Mouse (Mus musculus) lung, postnatal 0 days (tissue): ENCODE measurements around the gene Depdc1b. TPM values are rescaled to one million over a fixed set of nuclear protein-coding genes. Genes with fewer than 3 reads are reported as not detected.

Source experiments
- ATAC-seq: fragments of 200-750 bp; cut with Nextera tagmentation; 2 replicates; pipeline ENCODE4 v1.8.0; 2017; ENCODE audit warnings: moderate library complexity
- DNase-seq: peaks from one replicate; pipeline ENCODE4 v3.0.0-alpha.2; 2016; ENCODE audit warnings: low spot score
- H3K27ac ChIP-seq: fragments of 300-500 bp; sonication (generic); 2 replicates; pipeline ENCODE4 v1.5.1; 2014; ENCODE audit warnings: antibody characterized with exemption, mild to moderate bottlenecking, low read length, mixed read lengths
- H3K27me3 ChIP-seq: fragments of 300-500 bp; sonication (generic); replicated peaks from 2 replicates; pipeline ENCODE4 v1.6.1; 2014; ENCODE audit warnings: low read length, mixed read lengths; ENCODE audit not compliant: insufficient read depth
- H3K36me3 ChIP-seq: fragments of 300-500 bp; sonication (generic); 2 replicates; pipeline ENCODE4 v1.6.1; 2014; ENCODE audit warnings: low read length, mixed read lengths; ENCODE audit not compliant: insufficient read depth
- H3K4me1 ChIP-seq: fragments of 300-500 bp; sonication (generic); 2 replicates; pipeline ENCODE4 v1.6.1; 2014; ENCODE audit warnings: antibody characterized with exemption, low read depth, low read length, mixed read lengths; ENCODE audit not compliant: insufficient read depth
- H3K4me2 ChIP-seq: fragments of 300-500 bp; sonication (generic); replicated peaks from 2 replicates; pipeline ENCODE4 v1.6.1; 2014; ENCODE audit warnings: low read depth, mild to moderate bottlenecking, low read length, moderate library complexity, mixed read lengths
- H3K4me3 ChIP-seq: fragments of 300-500 bp; sonication (generic); 2 replicates; pipeline ENCODE4 v1.5.1; 2014; ENCODE audit warnings: low read depth, low read length
- H3K9ac ChIP-seq: fragments of 300-500 bp; sonication (generic); replicated peaks from 2 replicates; pipeline ENCODE4 v1.6.1; 2014; ENCODE audit warnings: low read depth, mild to moderate bottlenecking
- H3K9me3 ChIP-seq: fragments of 300-500 bp; sonication (generic); 2 replicates; pipeline ENCODE4 v1.6.1; 2016; ENCODE audit warnings: low read length, mixed read lengths
- CTCF ChIP-seq: IDR thresholded peaks from 2 replicates; pipeline ENCODE4 v1.5.1; 2016; ENCODE audit warnings: antibody characterized with exemption, mild to moderate bottlenecking
- EP300 ChIP-seq: IDR thresholded peaks from 2 replicates; pipeline ENCODE4 v1.6.1; 2016; ENCODE audit warnings: antibody characterized with exemption, mild to moderate bottlenecking, control low read depth
- whole genome bisulfite sequencing: fragments of 180-500 bp; shearing (Covaris S2); extraction: QIAGEN DNeasy Blood & Tissue Kit; methylation state at CpG from one replicate; pipeline ENCODE4 v1.1.7; 2014; 5-methylcytosine and 5-hydroxymethylcytosine counted together
- polyA plus RNA-seq: library from polyadenylated mRNA; unstranded; fragments of >200 nt; fragmentation: Nextera tagmentation; extraction: Ambion mirVana; gene quantifications from 2 replicates; pipeline ENCODE4 v1.2.1, GENCODE M21; 2015

The Depdc1b gene
- polyA plus RNA-seq, 1 experiment from 2014 or later, result 0.70 TPM

GRCm38 (mm10) chr13:108341585-108341984 lies 25.5 kb downstream of the Depdc1b start:
- DNase-seq, result no peak
- TF ChIP-seq EP300 (no peak), CTCF (peak; percentile 51)
- WGBS, result 76% methylated on average over 7 of the region's 7 CpGs

GRCm38 (mm10) chr13:108345756-108346155 lies 29.6 kb downstream of the Depdc1b start:
- H3K9ac ChIP-seq, result no peak overlapping the region
- no peaks in the 10 kb centered on the region for H3K9me3 ChIP-seq
- 78% methylated on average over 4 of the region's 4 CpGs for WGBS
- TF ChIP-seq EP300 (no peak), CTCF (no peak)
- no peaks in the 10 kb centered on the region for H3K27me3 ChIP-seq
- no peak overlapping the region for H3K4me2 ChIP-seq
- no peak for ATAC-seq
- no peaks in the 10 kb centered on the region for H3K4me1 ChIP-seq
- H3K4me3 ChIP-seq, result no peak overlapping the region
- no peak for DNase-seq
- no peak overlapping the region for H3K27ac ChIP-seq
- H3K36me3 ChIP-seq, result no peaks in the 10 kb centered on the region

More at GRCm38 (mm10) chr13:108341585-108341984, 25.5 kb downstream of the Depdc1b start:
- H3K4me3 ChIP-seq, result no peak overlapping the region
- H3K9me3 ChIP-seq, result no peaks in the 10 kb centered on the region
- no peaks in the 10 kb centered on the region for H3K36me3 ChIP-seq
- no peak overlapping the region for H3K27ac ChIP-seq
- no peak for ATAC-seq
- H3K4me2 ChIP-seq, result no peak overlapping the region
- H3K27me3 ChIP-seq, result no peaks in the 10 kb centered on the region
- H3K4me1 ChIP-seq, result no peaks in the 10 kb centered on the region
- H3K9ac ChIP-seq, result no peak overlapping the region

- ATAC-seq, result peak; percentile 64
- no peak overlapping the region for H3K9ac ChIP-seq
- TF ChIP-seq CTCF (peak; percentile 81), EP300 (no peak)
- no peaks in the 10 kb centered on the region for H3K27me3 ChIP-seq
- DNase-seq, result peak; percentile 87
- no peak overlapping the region for H3K27ac ChIP-seq
- no peak overlapping the region for H3K4me3 ChIP-seq
- H3K9me3 ChIP-seq, result no peaks in the 10 kb centered on the region
- WGBS, result 42% methylated on average over 4 of the region's 4 CpGs
- H3K4me2 ChIP-seq, result no peak overlapping the region
- no peaks in the 10 kb centered on the region for H3K36me3 ChIP-seq
- H3K4me1 ChIP-seq, result no peaks in the 10 kb centered on the region
Measured at GRCm38 (mm10) chr13:108347016-108347415, 30.9 kb downstream of the Depdc1b start.

- H3K4me2 ChIP-seq, result no peak overlapping the region
- H3K9me3 ChIP-seq, result no peaks in the 10 kb centered on the region
- 64% methylated on average over 5 of the region's 5 CpGs for WGBS
- H3K27me3 ChIP-seq, result no peaks in the 10 kb centered on the region
- no peak overlapping the region for H3K4me3 ChIP-seq
- H3K36me3 ChIP-seq, result no peaks in the 10 kb centered on the region
- H3K9ac ChIP-seq, result no peak overlapping the region
- H3K27ac ChIP-seq, result no peak overlapping the region
- DNase-seq (no peak), ATAC-seq (no peak)
- no peaks in the 10 kb centered on the region for H3K4me1 ChIP-seq
- TF ChIP-seq CTCF (no peak), EP300 (no peak)
Measured at GRCm38 (mm10) chr13:108349624-108350023, 33.5 kb downstream of the Depdc1b start.

- Histone ChIP-seq H3K9me3 (no peaks in the 10 kb centered on the region), H3K4me3 (no peak overlapping the region), H3K27ac (0 out of 2 replicates have a peak overlapping the region, but pooled peaks have one; percentile 64), H3K36me3 (no peaks in the 10 kb centered on the region), H3K4me2 (no peak overlapping the region), H3K9ac (no peak overlapping the region), H3K27me3 (no peaks in the 10 kb centered on the region), H3K4me1 (no peaks in the 10 kb centered on the region)
- WGBS, result 78% methylated on average over 5 of the region's 5 CpGs
- ATAC-seq, result no peak
- DNase-seq, result peak; percentile 25
- no peak for TF ChIP-seq EP300
- TF ChIP-seq CTCF, result peak; percentile 66
Measured at GRCm38 (mm10) chr13:108353781-108354180, 37.6 kb downstream of the Depdc1b start.

- no peak for TF ChIP-seq CTCF
- TF ChIP-seq EP300, result peak; percentile 91
- Histone ChIP-seq H3K27ac (peak overlapping the region; percentile 64; the same call in 1 of the 2 replicates), H3K36me3 (no peaks in the 10 kb centered on the region), H3K4me3 (no peak overlapping the region), H3K9me3 (no peaks in the 10 kb centered on the region), H3K4me2 (no peak overlapping the region), H3K27me3 (no peaks in the 10 kb centered on the region), H3K4me1 (no peaks in the 10 kb centered on the region), H3K9ac (no peak overlapping the region)
- DNase-seq (peak; percentile 75), ATAC-seq (peak; percentile 93)
- 58% methylated on average over 12 of the region's 12 CpGs for WGBS
Measured at GRCm38 (mm10) chr13:108354804-108355552, 38.8 kb downstream of the Depdc1b start.
